Mouse (Mus musculus) MEL (cell line): ENCODE results near the gene Tbx21. TPM values are rescaled to one million over a fixed set of nuclear protein-coding genes. Genes with fewer than 3 reads are reported as not detected.

Experiments
- DNase-seq: peaks from one replicate; pipeline ENCODE4 v3.0.0; 2011; ENCODE audit warnings: low read depth, low spot score
- H3K27ac ChIP-seq: 2 replicates; pipeline ENCODE4 v1.5.1; 2012; ENCODE audit warnings: low read depth, mild to moderate bottlenecking, control low read depth, low read length, moderate library complexity; ENCODE audit not compliant: control insufficient read depth
- H3K27me3 ChIP-seq, 2 experiments: fragments of 150-350 bp in 1 of 2; sonication (generic) in 1 of 2; 2 replicates each; pipeline ENCODE4 v1.6.1; 2012; ENCODE audit warnings: low read length in 2 of 2, mild to moderate bottlenecking in 2 of 2, improper control_type of control experiment in 1 of 2, moderate library complexity in 1 of 2; ENCODE audit not compliant: insufficient read depth in 2 of 2, control insufficient read depth in 1 of 2
- H3K36me3 ChIP-seq, 2 experiments: 2 replicates each; pipeline ENCODE4 v1.6.1; 2012 to 2014; ENCODE audit warnings: low read length in 2 of 2, improper control_type of control experiment in 1 of 2, inconsistent platforms in 1 of 2, mild to moderate bottlenecking in 1 of 2; ENCODE audit not compliant: insufficient read depth in 2 of 2, control insufficient read depth in 1 of 2
- H3K4me1 ChIP-seq, 2 experiments: fragments of 150-350 bp in 1 of 2; sonication (generic) in 1 of 2; 2 replicates each; pipeline ENCODE4 v1.6.1; 2012; ENCODE audit warnings: low read length in 2 of 2, improper control_type of control experiment in 1 of 2, mild to moderate bottlenecking in 1 of 2; ENCODE audit not compliant: insufficient read depth in 2 of 2, control insufficient read depth in 1 of 2
- H3K4me3 ChIP-seq, 2 experiments: fragments of 150-350 bp in 1 of 2; sonication (generic) in 1 of 2; 2 replicates each; pipeline ENCODE4 v1.5.1; 2012; ENCODE audit warnings: low read depth in 2 of 2, low read length in 2 of 2, mild to moderate bottlenecking in 2 of 2, moderate library complexity in 2 of 2, control low read depth in 1 of 2, improper control_type of control experiment in 1 of 2; ENCODE audit not compliant: control insufficient read depth in 1 of 2, insufficient read depth in 1 of 2
- H3K79me2 ChIP-seq: 2 replicates; pipeline ENCODE4 v1.6.1; 2012; ENCODE audit warnings: mild to moderate bottlenecking, low read length, moderate library complexity; ENCODE audit not compliant: control insufficient read depth, poor library complexity, insufficient read depth
- H3K9ac ChIP-seq: 2 replicates; pipeline ENCODE4 v1.6.1; 2012; ENCODE audit warnings: low read depth, mild to moderate bottlenecking, control low read depth, low read length, moderate library complexity; ENCODE audit not compliant: control insufficient read depth, poor library complexity, severe bottlenecking
- H3K9me3 ChIP-seq: fragments of 150-350 bp; sonication (generic); replicated peaks from 2 replicates; pipeline ENCODE4 v1.6.1; 2012; ENCODE audit warnings: mild to moderate bottlenecking, low read length, improper control_type of control experiment, moderate library complexity; ENCODE audit not compliant: insufficient read depth
- CHD1 ChIP-seq: IDR thresholded peaks from 2 replicates; pipeline ENCODE4 v1.6.1; 2012; ENCODE audit warnings: low read depth, mild to moderate bottlenecking, inconsistent platforms, low read length, improper control_type of control experiment
- E2F4 ChIP-seq: IDR thresholded peaks from 2 replicates; pipeline ENCODE4 v1.6.1; 2011; ENCODE audit warnings: low read depth, low read length, improper control_type of control experiment, borderline replicate concordance
- ELF1 ChIP-seq: IDR thresholded peaks from 2 replicates; pipeline ENCODE4 v1.6.1; 2014; ENCODE audit warnings: low read depth, mild to moderate bottlenecking, inconsistent platforms, low read length, improper control_type of control experiment, moderate library complexity
- ETS1 ChIP-seq: IDR thresholded peaks from 2 replicates; pipeline ENCODE4 v1.6.1; 2012; ENCODE audit warnings: low read depth, mild to moderate bottlenecking, inconsistent platforms, low read length, improper control_type of control experiment, moderate library complexity
- GABPA ChIP-seq: IDR thresholded peaks from 2 replicates; pipeline ENCODE4 v1.6.1; 2012; ENCODE audit warnings: low read depth, mild to moderate bottlenecking, inconsistent platforms, low read length, improper control_type of control experiment, moderate library complexity
- GATA1 ChIP-seq: IDR thresholded peaks from 2 replicates; pipeline ENCODE4 v1.6.1; 2011; ENCODE audit warnings: low read depth, low read length, improper control_type of control experiment
- HCFC1 ChIP-seq: IDR thresholded peaks from 2 replicates; pipeline ENCODE4 v1.6.1; 2012; ENCODE audit warnings: low read depth, mild to moderate bottlenecking, inconsistent platforms, low read length, improper control_type of control experiment, moderate library complexity
- KAT2A ChIP-seq: conservative IDR thresholded peaks from 2 replicates; pipeline ENCODE4 v1.6.1; 2012; ENCODE audit warnings: low read depth, low read length, improper control_type of control experiment, inconsistent platforms
- MAFK ChIP-seq: IDR thresholded peaks from 2 replicates; pipeline ENCODE4 v1.6.1; 2011; ENCODE audit warnings: low read depth, mild to moderate bottlenecking, low read length, improper control_type of control experiment, borderline replicate concordance
- MAX ChIP-seq: IDR thresholded peaks from 2 replicates; pipeline ENCODE4 v1.6.1; 2011; ENCODE audit warnings: low read length, improper control_type of control experiment
- MYB ChIP-seq: IDR thresholded peaks from 2 replicates; pipeline ENCODE4 v1.6.1; 2011; ENCODE audit warnings: mild to moderate bottlenecking, low read depth, low read length, improper control_type of control experiment
- MYC ChIP-seq: IDR thresholded peaks from 2 replicates; pipeline ENCODE4 v1.6.1; 2011; ENCODE audit warnings: low read depth, mild to moderate bottlenecking, low read length, improper control_type of control experiment, moderate library complexity
- NRF1 ChIP-seq: IDR thresholded peaks from 2 replicates; pipeline ENCODE4 v1.6.1; 2014; ENCODE audit warnings: low read depth, mild to moderate bottlenecking, inconsistent platforms, low read length, improper control_type of control experiment, moderate library complexity; ENCODE audit not compliant: poor library complexity, insufficient read depth, severe bottlenecking
- POLR2AphosphoS2 ChIP-seq: IDR thresholded peaks from 2 replicates; pipeline ENCODE4 v1.6.1; 2011; ENCODE audit warnings: low read length, improper control_type of control experiment
- POLR2AphosphoS5 ChIP-seq: IDR thresholded peaks from 2 replicates; pipeline ENCODE4 v1.6.1; 2012; ENCODE audit warnings: low read depth, borderline replicate concordance, mild to moderate bottlenecking, inconsistent platforms, low read length, moderate library complexity, mixed read lengths
- RCOR1 ChIP-seq: IDR thresholded peaks from 2 replicates; pipeline ENCODE4 v1.6.1; 2012; ENCODE audit warnings: low read depth, mild to moderate bottlenecking, inconsistent platforms, low read length, improper control_type of control experiment
- SIN3A ChIP-seq: IDR thresholded peaks from 2 replicates; pipeline ENCODE4 v1.6.1; 2012; ENCODE audit warnings: low read length, improper control_type of control experiment, inconsistent platforms
- TAL1 ChIP-seq: IDR thresholded peaks from 2 replicates; pipeline ENCODE4 v1.6.1; 2012; ENCODE audit warnings: mild to moderate bottlenecking, inconsistent platforms, low read length, moderate library complexity, mixed read lengths
- UBTF ChIP-seq: IDR thresholded peaks from 2 replicates; pipeline ENCODE4 v1.6.1; 2012; ENCODE audit warnings: low read depth, mild to moderate bottlenecking, inconsistent platforms, low read length, improper control_type of control experiment, moderate library complexity, borderline replicate concordance; ENCODE audit not compliant: insufficient read depth
- USF1 ChIP-seq: IDR thresholded peaks from 2 replicates; pipeline ENCODE4 v1.6.1; 2014; ENCODE audit warnings: low read depth, mild to moderate bottlenecking, inconsistent platforms, low read length, improper control_type of control experiment, moderate library complexity
- ZKSCAN1 ChIP-seq: IDR thresholded peaks from 2 replicates; pipeline ENCODE4 v1.6.1; 2012; ENCODE audit warnings: low read depth, mild to moderate bottlenecking, inconsistent platforms, low read length, improper control_type of control experiment, moderate library complexity
- ZNF384 ChIP-seq: IDR thresholded peaks from 2 replicates; pipeline ENCODE4 v1.6.1; 2012; ENCODE audit warnings: low read depth, mild to moderate bottlenecking, inconsistent platforms, low read length, improper control_type of control experiment
- polyA plus RNA-seq, 2 experiments: library from polyadenylated mRNA; stranded (reverse) in 1 of 2; unstranded in 1 of 2; fragments of >175 nt in 1 of 2; fragments of >200 nt in 1 of 2; gene quantifications; 2 replicates each; pipeline versions ENCODE4 v1.2.1 to v1.2.4; 2012; ENCODE audit warnings: low replicate concordance in 2 of 2, low read depth in 1 of 2; ENCODE audit not compliant: insufficient read length in 2 of 2, insufficient read depth in 1 of 2, missing spikeins in 1 of 2
- total RNA-seq: library from RNA; depleted of rRNA; stranded (reverse); fragments of 300-350 nt; gene quantifications from 2 replicates; pipeline ENCODE4 v1.2.3, GENCODE M21; 2012

Gene Tbx21
- total and polyA plus RNA-seq, 3 experiments, result not detected

- Histone ChIP-seq H3K27ac (no peak overlapping the region), H3K36me3 (no peaks in the 10 kb centered on the region; a peak in 1 of 4 replicates), H3K79me2 (no peaks in the 10 kb centered on the region), H3K4me1 (no peaks in the 10 kb centered on the region), H3K27me3 (no peaks in the 10 kb centered on the region), H3K9ac (no peak overlapping the region), H3K9me3 (no peaks in the 10 kb centered on the region), H3K4me3 (no peak overlapping the region)
- TF ChIP-seq KAT2A (no peak), HCFC1 (no peak), TAL1 (no peak), RCOR1 (no peak), ZKSCAN1 (no peak), GABPA (no peak)
- DNase-seq, result no peak
Observed at GRCm38 (mm10) chr11:97071129-97071528, 44.0 kb downstream of the Tbx21 start.

DNA sequence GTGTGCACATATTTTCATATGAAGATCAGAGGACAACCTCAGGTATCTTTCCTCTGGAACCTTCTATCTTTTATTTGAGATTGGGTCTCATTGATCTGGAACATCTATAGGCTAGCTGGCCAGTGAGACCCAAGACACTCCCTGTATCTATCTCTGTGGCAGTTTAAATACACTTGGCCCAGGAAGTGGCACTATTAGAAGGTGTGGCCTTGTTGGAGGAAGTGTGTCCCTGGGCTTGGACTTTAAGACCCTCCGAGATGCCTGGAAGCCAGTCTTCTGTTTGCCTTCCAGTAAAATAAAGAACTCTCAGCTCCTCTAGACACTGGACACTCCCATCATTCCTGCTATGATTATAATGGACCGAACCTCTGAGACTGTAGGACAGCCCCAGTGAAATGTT is 45.4 kb downstream of the Tbx21 start:
- no peak overlapping the region for H3K9ac ChIP-seq
- no peaks in the 10 kb centered on the region for H3K9me3 ChIP-seq
- DNase-seq, result no peak
- H3K36me3 ChIP-seq, result no peaks in the 10 kb centered on the region; a peak in 2 of 4 replicates
- TF ChIP-seq MAX, result no peak
- no peak for TF ChIP-seq UBTF
- no peak for TF ChIP-seq KAT2A
- no peak for TF ChIP-seq MYC
- TF ChIP-seq GABPA, result no peak
- TF ChIP-seq CHD1, result no peak
- no peak overlapping the region for H3K27ac ChIP-seq
- no peak overlapping the region for H3K4me3 ChIP-seq
- H3K79me2 ChIP-seq, result no peaks in the 10 kb centered on the region
- H3K4me1 ChIP-seq, result no peaks in the 10 kb centered on the region
- H3K27me3 ChIP-seq, result no peaks in the 10 kb centered on the region

- Histone ChIP-seq H3K27me3 (no peaks in the 10 kb centered on the region), H3K36me3 (no peaks in the 10 kb centered on the region; a peak in 2 of 4 replicates), H3K4me3 (no peak overlapping the region), H3K9ac (no peak overlapping the region), H3K4me1 (no peaks in the 10 kb centered on the region), H3K9me3 (no peaks in the 10 kb centered on the region), H3K27ac (no peak overlapping the region), H3K79me2 (no peaks in the 10 kb centered on the region)
- TF ChIP-seq GATA1, result no peak
- TF ChIP-seq MYB, result no peak
- no peak for TF ChIP-seq MYC
- TF ChIP-seq NRF1, result no peak
- no peak for TF ChIP-seq USF1
- no peak for TF ChIP-seq ELF1
- no peak for TF ChIP-seq ETS1
- TF ChIP-seq POLR2AphosphoS2, result no peak
- no peak for TF ChIP-seq POLR2AphosphoS5
- no peak for TF ChIP-seq E2F4
- no peak for TF ChIP-seq MAFK
- no peak for TF ChIP-seq ZNF384
- TF ChIP-seq MAX, result no peak
- no peak for TF ChIP-seq SIN3A
- no peak for DNase-seq
Observed at GRCm38 (mm10) chr11:97069333-97069732, 45.8 kb downstream of the Tbx21 start.
